Mouse (Mus musculus): Measurements from ENCODE around the gene Slc22a23. TPM values are rescaled to one million over a fixed set of nuclear protein-coding genes. Genes with fewer than 3 reads are reported as not detected.

The Slc22a23 gene
- polyA plus RNA-seq, 1 experiment from 2014 or later: 5.5 TPM

GRCm38 (mm10) chr13:34193384-34193783, 151.6 kb downstream of the Slc22a23 start:
- H3K9ac ChIP-seq: no peak overlapping the region
- no peak overlapping the region for H3K4me2 ChIP-seq
- H3K4me1 ChIP-seq: peaks cover 17% of the 10 kb centered on the region
- H3K4me3 ChIP-seq: no peak overlapping the region
- H3K27me3 ChIP-seq (replicated peaks): no peaks in the 10 kb centered on the region
- H3K9me3 ChIP-seq: no peaks in the 10 kb centered on the region
- 73% methylated on average over 8 of the region's 8 CpGs for WGBS
- no peak for ATAC-seq (ENCODE audit: extremely low read depth, insufficient number of reproducible peaks, low FRiP score, low TSS enrichment)
- peaks cover 42% of the 10 kb centered on the region for H3K36me3 ChIP-seq
- no peak overlapping the region for H3K27ac ChIP-seq (replicated peaks)

GRCm38 (mm10) chr13:34192414-34193191, 152.4 kb downstream of the Slc22a23 start:
- no peak for ATAC-seq (ENCODE audit: extremely low read depth, insufficient number of reproducible peaks, low FRiP score, low TSS enrichment)
- no peaks in the 10 kb centered on the region for H3K27me3 ChIP-seq (replicated peaks)

GRCm38 (mm10) chr13:34187571-34187970, 157.4 kb downstream of the Slc22a23 start:
- 13% methylated on average over 5 of the region's 5 CpGs for WGBS
- Histone ChIP-seq H3K4me3 (no peak overlapping the region), H3K27me3 (replicated peaks) (no peaks in the 10 kb centered on the region), H3K9ac (no peak overlapping the region), H3K36me3 (peaks cover 25% of the 10 kb centered on the region), H3K4me1 (peaks cover 4% of the 10 kb centered on the region), H3K27ac (replicated peaks) (no peak overlapping the region), H3K4me2 (peak overlapping the region; percentile 28; the same call in 1 of the 2 replicates), H3K9me3 (no peaks in the 10 kb centered on the region)
- no peak; the same call in 1 of the 2 replicates for ATAC-seq (ENCODE audit: extremely low read depth, insufficient number of reproducible peaks, low FRiP score, low TSS enrichment)

More at GRCm38 (mm10) chr13:34192414-34193191, 152.4 kb downstream of the Slc22a23 start:
- no peak overlapping the region for H3K9ac ChIP-seq
- 53% methylated on average over 8 of the region's 8 CpGs for WGBS
- H3K27ac ChIP-seq (replicated peaks): no peak overlapping the region
- H3K9me3 ChIP-seq: no peaks in the 10 kb centered on the region
- H3K36me3 ChIP-seq: peaks cover 42% of the 10 kb centered on the region
- H3K4me1 ChIP-seq: peaks cover 17% of the 10 kb centered on the region
- no peak overlapping the region for H3K4me2 ChIP-seq
- H3K4me3 ChIP-seq: no peak overlapping the region

- Histone ChIP-seq H3K4me2 (no peak overlapping the region), H3K4me1 (no peaks in the 10 kb centered on the region), H3K36me3 (peaks cover 40% of the 10 kb centered on the region), H3K4me3 (no peak overlapping the region), H3K27me3 (replicated peaks) (no peaks in the 10 kb centered on the region), H3K9ac (no peak overlapping the region), H3K9me3 (no peaks in the 10 kb centered on the region), H3K27ac (replicated peaks) (no peak overlapping the region)
- WGBS: 78% methylated on average over 2 of the region's 2 CpGs
- no peak for ATAC-seq (ENCODE audit: extremely low read depth, insufficient number of reproducible peaks, low FRiP score, low TSS enrichment)
Observed at GRCm38 (mm10) chr13:34185371-34185770, 159.6 kb downstream of the Slc22a23 start.

- no peak overlapping the region for H3K4me3 ChIP-seq
- H3K9me3 ChIP-seq: no peaks in the 10 kb centered on the region
- no peak overlapping the region for H3K9ac ChIP-seq
- WGBS: 79% methylated on average over 5 of the region's 5 CpGs
- no peak overlapping the region for H3K4me2 ChIP-seq
- H3K27ac ChIP-seq (replicated peaks): no peak overlapping the region
- peaks cover 13% of the 10 kb centered on the region for H3K4me1 ChIP-seq
- no peaks in the 10 kb centered on the region for H3K27me3 ChIP-seq (replicated peaks)
- no peak for ATAC-seq (ENCODE audit: extremely low read depth, insufficient number of reproducible peaks, low FRiP score, low TSS enrichment)
- peaks cover 54% of the 10 kb centered on the region for H3K36me3 ChIP-seq
Observed at GRCm38 (mm10) chr13:34181624-34182023, 163.4 kb downstream of the Slc22a23 start.

- H3K9me3 ChIP-seq: no peaks in the 10 kb centered on the region
- no peak overlapping the region for H3K4me2 ChIP-seq
- peaks cover 5% of the 10 kb centered on the region for H3K36me3 ChIP-seq
- 85% methylated on average over 6 of the region's 6 CpGs for WGBS
- H3K9ac ChIP-seq: no peak overlapping the region
- no peak overlapping the region for H3K4me3 ChIP-seq
- no peak overlapping the region for H3K27ac ChIP-seq (replicated peaks)
- peaks cover 13% of the 10 kb centered on the region for H3K4me1 ChIP-seq
- no peaks in the 10 kb centered on the region for H3K27me3 ChIP-seq (replicated peaks)
- no peak for ATAC-seq (ENCODE audit: extremely low read depth, insufficient number of reproducible peaks, low FRiP score, low TSS enrichment)
Observed at GRCm38 (mm10) chr13:34174025-34174424, 171.0 kb downstream of the Slc22a23 start.

GRCm38 (mm10) chr13:34163304-34163975, 181.5 kb downstream of the Slc22a23 start:
- Histone ChIP-seq H3K27ac (replicated peaks) (peak overlapping the region; percentile 93), H3K27me3 (replicated peaks) (no peaks in the 10 kb centered on the region), H3K4me2 (peak overlapping the region; percentile 72), H3K9me3 (no peaks in the 10 kb centered on the region), H3K4me3 (peak overlapping the region; percentile 78), H3K9ac (peak overlapping the region; percentile 85), H3K4me1 (peaks cover 21% of the 10 kb centered on the region), H3K36me3 (peaks cover 10% of the 10 kb centered on the region)
- 38% methylated on average over 12 of the region's 12 CpGs for WGBS
- no peak for ATAC-seq (ENCODE audit: extremely low read depth, insufficient number of reproducible peaks, low FRiP score, low TSS enrichment)

GRCm38 (mm10) chr13:34162491-34163303, 182.3 kb downstream of the Slc22a23 start, which contains the start of gene Psmg4:
Gene Psmg4 (plus strand): TSS chr13:34162964.
- ATAC-seq (ENCODE audit: extremely low read depth, insufficient number of reproducible peaks, low FRiP score, low TSS enrichment): peak; percentile 85
- WGBS: 3% methylated on average over 44 of the region's 44 CpGs
- peak within 1 kb of the TSS; percentile 78 for H3K4me3 ChIP-seq
- H3K9me3 ChIP-seq: no peaks in the 10 kb centered on the region
- H3K27ac ChIP-seq (replicated peaks): peak within 1 kb of the TSS; percentile 93
- H3K9ac ChIP-seq: peak within 1 kb of the TSS; percentile 85
- H3K4me2 ChIP-seq: peak within 1 kb of the TSS; percentile 72
- peaks cover 10% of the 10 kb centered on the region for H3K36me3 ChIP-seq
- no peaks in the 10 kb centered on the region for H3K27me3 ChIP-seq (replicated peaks)
- H3K4me1 ChIP-seq: peaks cover 21% of the 10 kb centered on the region

- 64% methylated on average over 1 of the region's 1 CpGs for WGBS
- no peaks in the 10 kb centered on the region for H3K36me3 ChIP-seq
- H3K9ac ChIP-seq: no peak overlapping the region
- H3K4me1 ChIP-seq: peaks cover 44% of the 10 kb centered on the region
- no peaks in the 10 kb centered on the region for H3K9me3 ChIP-seq
- no peak for ATAC-seq (ENCODE audit: extremely low read depth, insufficient number of reproducible peaks, low FRiP score, low TSS enrichment)
- H3K4me3 ChIP-seq: no peak overlapping the region
- no peak overlapping the region for H3K27ac ChIP-seq (replicated peaks)
- H3K4me2 ChIP-seq: no peak overlapping the region
- no peaks in the 10 kb centered on the region for H3K27me3 ChIP-seq (replicated peaks)
Observed at GRCm38 (mm10) chr13:34159926-34160325, 185.1 kb downstream of the Slc22a23 start.

- H3K27ac ChIP-seq (replicated peaks): peak overlapping the region; percentile 89; the same call in 1 of the 2 replicates
- H3K9me3 ChIP-seq: no peaks in the 10 kb centered on the region
- H3K36me3 ChIP-seq: no peaks in the 10 kb centered on the region
- peaks cover 50% of the 10 kb centered on the region for H3K4me1 ChIP-seq
- 82% methylated on average over 3 of the region's 3 CpGs for WGBS
- no peaks in the 10 kb centered on the region for H3K27me3 ChIP-seq (replicated peaks)
- no peak overlapping the region for H3K4me3 ChIP-seq
- H3K9ac ChIP-seq: no peak overlapping the region
- no peak overlapping the region for H3K4me2 ChIP-seq
- ATAC-seq (ENCODE audit: extremely low read depth, insufficient number of reproducible peaks, low FRiP score, low TSS enrichment): no peak
Observed at GRCm38 (mm10) chr13:34157596-34158157, 187.3 kb downstream of the Slc22a23 start.

GRCm38 (mm10) chr13:34156840-34157185, 188.2 kb downstream of the Slc22a23 start:
- Histone ChIP-seq H3K9me3 (no peaks in the 10 kb centered on the region), H3K36me3 (no peaks in the 10 kb centered on the region), H3K4me3 (no peak overlapping the region), H3K27ac (replicated peaks) (peak overlapping the region; percentile 89), H3K4me1 (peaks cover 43% of the 10 kb centered on the region), H3K27me3 (replicated peaks) (no peaks in the 10 kb centered on the region), H3K4me2 (peak overlapping the region; percentile 35), H3K9ac (peak overlapping the region; percentile 56; the same call in 1 of the 2 replicates)
- ATAC-seq (ENCODE audit: extremely low read depth, insufficient number of reproducible peaks, low FRiP score, low TSS enrichment): no peak
- WGBS: 58% methylated on average over 2 of the region's 2 CpGs
